Mouse (Mus musculus): ENCODE results near the gene Gm28372. TPM values are rescaled to one million over a fixed set of nuclear protein-coding genes. Genes with fewer than 3 reads are reported as not detected.
A peak's percentile ranks its signal among the peaks of the same experiment; 100 is the strongest.

Gene Gm28372
- polyA plus RNA-seq, 1 experiment from 2014 or later, result 0.17 TPM

GRCm38 (mm10) chr2:130438861-130439260, 33.8 kb downstream of the Gm28372 start:
- H3K9me3 ChIP-seq (replicated peaks), result no peaks in the 10 kb centered on the region
- H3K9ac ChIP-seq (replicated peaks), result no peak overlapping the region
- no peak for ATAC-seq (ENCODE audit: low FRiP score)
- H3K36me3 ChIP-seq, result peaks cover 67% of the 10 kb centered on the region
- whole genome bisulfite sequencing, result 96% methylated on average over 3 of the region's 3 CpGs
- no peak overlapping the region for H3K27ac ChIP-seq (replicated peaks)
- no peaks in the 10 kb centered on the region for H3K4me1 ChIP-seq
- H3K4me3 ChIP-seq (replicated peaks), result no peak overlapping the region
- no peaks in the 10 kb centered on the region for H3K27me3 ChIP-seq (replicated peaks)
- no peak overlapping the region for H3K4me2 ChIP-seq

- Histone ChIP-seq H3K36me3 (peaks cover 73% of the 10 kb centered on the region), H3K9me3 (replicated peaks) (no peaks in the 10 kb centered on the region), H3K27me3 (replicated peaks) (no peaks in the 10 kb centered on the region), H3K4me3 (replicated peaks) (no peak overlapping the region), H3K4me1 (no peaks in the 10 kb centered on the region), H3K4me2 (no peak overlapping the region), H3K9ac (replicated peaks) (no peak overlapping the region), H3K27ac (replicated peaks) (no peak overlapping the region)
- no peak for ATAC-seq (ENCODE audit: low FRiP score)
- WGBS, result 95% methylated on average over 4 of the region's 4 CpGs
Observed at GRCm38 (mm10) chr2:130439840-130440480, 34.9 kb downstream of the Gm28372 start.

DNA sequence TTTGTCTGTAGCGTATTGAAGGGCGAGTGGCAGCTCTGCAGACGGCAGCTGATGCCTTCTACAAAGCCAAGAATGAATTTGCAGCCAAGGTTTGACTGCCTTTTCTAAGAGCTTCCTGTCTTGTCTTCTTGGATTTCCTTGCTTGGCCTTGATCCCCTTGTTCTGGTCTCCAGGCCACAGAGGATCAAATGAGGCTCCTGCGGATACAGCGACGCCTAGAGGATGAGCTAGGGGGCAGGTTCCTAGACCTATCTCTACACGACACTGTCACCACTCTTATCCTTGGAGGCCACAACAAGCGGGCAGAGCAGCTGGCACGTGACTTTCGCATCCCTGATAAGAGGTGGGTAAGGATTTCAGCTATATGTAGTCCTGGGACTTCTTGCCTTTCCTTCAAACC, 37.1 kb downstream of the Gm28372 start:
- WGBS, result 84% methylated on average over 10 of the region's 10 CpGs
- Histone ChIP-seq H3K27me3 (replicated peaks) (no peaks in the 10 kb centered on the region), H3K9ac (replicated peaks) (no peak overlapping the region), H3K36me3 (peaks cover 73% of the 10 kb centered on the region), H3K27ac (replicated peaks) (no peak overlapping the region), H3K4me2 (no peak overlapping the region), H3K4me1 (no peaks in the 10 kb centered on the region), H3K4me3 (replicated peaks) (no peak overlapping the region), H3K9me3 (replicated peaks) (no peaks in the 10 kb centered on the region)
- no peak for ATAC-seq (ENCODE audit: low FRiP score)

DNA sequence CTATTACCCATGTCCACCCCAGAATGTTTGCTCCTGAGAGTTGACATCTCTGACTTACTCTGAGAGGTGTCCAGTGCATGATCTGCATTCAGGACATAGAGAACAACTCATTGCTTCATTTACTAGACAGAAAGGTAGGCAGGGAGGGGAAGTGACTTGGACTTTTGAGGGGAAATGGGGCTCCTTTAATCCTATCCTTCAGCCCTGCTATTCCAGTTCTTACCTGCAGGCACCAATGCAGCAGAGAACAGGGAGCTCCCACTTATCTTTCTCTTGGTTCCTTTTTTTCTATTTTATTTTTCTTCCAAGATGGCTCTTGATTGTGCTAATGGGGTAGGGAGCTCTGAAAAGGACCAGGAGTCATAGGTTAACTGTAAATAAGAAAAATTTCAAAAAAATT, 43.4 kb downstream of the Gm28372 start:
- Histone ChIP-seq H3K27me3 (replicated peaks) (no peaks in the 10 kb centered on the region), H3K9ac (replicated peaks) (no peak overlapping the region), H3K4me1 (peaks cover 34% of the 10 kb centered on the region), H3K36me3 (peaks cover 10% of the 10 kb centered on the region), H3K4me2 (no peak overlapping the region), H3K9me3 (replicated peaks) (no peaks in the 10 kb centered on the region), H3K4me3 (replicated peaks) (no peak overlapping the region), H3K27ac (replicated peaks) (no peak overlapping the region)
- ATAC-seq (ENCODE audit: low FRiP score), result no peak

DNA sequence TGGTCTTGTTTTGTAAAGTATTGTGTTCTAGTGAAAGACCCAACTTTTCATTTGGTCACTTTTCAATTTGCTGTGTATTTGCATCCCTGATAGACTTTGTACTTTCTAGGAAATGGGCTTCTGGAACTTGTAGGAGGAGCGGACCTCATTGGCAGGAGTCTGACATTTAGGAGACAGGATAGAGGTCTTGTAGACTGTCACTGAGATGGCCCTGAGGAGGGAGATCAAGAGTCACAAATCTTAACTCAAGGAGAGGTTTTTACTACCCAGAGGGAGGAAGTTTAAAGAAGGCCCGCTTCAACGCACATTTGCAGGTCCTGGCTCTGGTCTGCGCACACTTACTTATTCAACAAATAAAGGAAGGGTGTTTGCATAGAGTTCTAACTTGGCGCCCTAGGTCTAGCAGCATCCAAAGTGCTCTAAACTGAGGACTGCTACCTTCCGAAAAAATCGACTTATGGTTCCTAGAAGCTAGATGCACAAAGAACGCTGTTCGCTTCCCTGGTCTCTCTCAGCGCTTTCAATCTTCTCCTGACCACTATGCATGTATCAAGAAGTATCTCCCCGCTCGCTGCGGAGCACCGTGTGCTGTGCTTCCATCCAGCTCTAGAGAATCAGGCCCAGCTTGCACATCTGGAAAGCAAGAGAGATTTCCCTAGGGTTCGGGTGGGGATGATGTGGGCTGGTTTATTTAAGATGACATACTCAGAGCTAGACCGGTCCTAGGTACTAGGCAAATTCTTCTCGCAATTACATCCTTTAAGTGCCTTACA, 44.2 kb downstream of the Gm28372 start:
- 8% methylated on average over 17 of the region's 17 CpGs for WGBS

GRCm38 (mm10) chr2:130449794-130450433, 44.9 kb downstream of the Gm28372 start, which contains the start of gene Ptpra:
Gene Ptpra, plus strand, starts transcription at chr2:130450278.
- Histone ChIP-seq H3K4me1 (peaks cover 41% of the 10 kb centered on the region), H3K36me3 (no peaks in the 10 kb centered on the region), H3K9me3 (replicated peaks) (no peaks in the 10 kb centered on the region), H3K4me3 (replicated peaks) (peak within 1 kb of the TSS; percentile 91), H3K4me2 (peak within 1 kb of the TSS; percentile 83), H3K9ac (replicated peaks) (peak within 1 kb of the TSS; percentile 94), H3K27me3 (replicated peaks) (no peaks in the 10 kb centered on the region), H3K27ac (replicated peaks) (peak within 1 kb of the TSS; percentile 94)
- WGBS, result 0% methylated on average over 46 of the region's 50 CpGs
- peak; percentile 98 for ATAC-seq (ENCODE audit: low FRiP score)

More for the DNA sequence above, 44.2 kb downstream of the Gm28372 start:
- no peaks in the 10 kb centered on the region for H3K27me3 ChIP-seq (replicated peaks)
- H3K9me3 ChIP-seq (replicated peaks), result no peaks in the 10 kb centered on the region
- H3K9ac ChIP-seq (replicated peaks), result peak overlapping the region; percentile 94
- H3K36me3 ChIP-seq, result peaks cover 3% of the 10 kb centered on the region
- H3K4me1 ChIP-seq, result peaks cover 36% of the 10 kb centered on the region
- no peak; the same call in 1 of the 2 replicates for ATAC-seq (ENCODE audit: low FRiP score)
- peak overlapping the region; percentile 94 for H3K27ac ChIP-seq (replicated peaks)
- H3K4me3 ChIP-seq (replicated peaks), result peak overlapping the region; percentile 91
- peak overlapping the region; percentile 83 for H3K4me2 ChIP-seq

DNA sequence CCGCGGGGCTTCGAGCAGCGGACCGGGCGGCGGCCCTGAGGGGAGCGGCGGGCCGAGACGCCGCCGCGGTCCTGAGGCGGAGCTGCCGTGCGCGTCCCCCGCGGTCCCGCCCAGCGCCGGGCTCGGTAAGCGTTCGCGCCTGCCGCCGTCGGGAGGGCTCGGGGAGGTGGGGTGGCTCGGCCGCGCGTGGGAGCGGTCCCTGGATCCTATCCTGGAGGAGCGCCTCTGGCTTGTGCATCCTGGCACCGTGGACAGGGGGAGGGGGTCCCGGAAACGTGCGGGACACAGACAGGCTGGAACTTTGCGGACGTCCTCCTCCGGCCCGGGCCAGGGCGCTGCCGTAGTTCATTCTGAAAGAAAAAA, 45.4 kb downstream of the Gm28372 start:
- Histone ChIP-seq H3K27ac (replicated peaks) (peak overlapping the region; percentile 94), H3K27me3 (replicated peaks) (no peaks in the 10 kb centered on the region), H3K36me3 (no peaks in the 10 kb centered on the region), H3K4me1 (peaks cover 41% of the 10 kb centered on the region), H3K4me3 (replicated peaks) (peak overlapping the region; percentile 91), H3K9ac (replicated peaks) (peak overlapping the region; percentile 94), H3K9me3 (replicated peaks) (no peaks in the 10 kb centered on the region), H3K4me2 (peak overlapping the region; percentile 83)
- ATAC-seq (ENCODE audit: low FRiP score), result peak; percentile 88
- WGBS, result under 1% methylated on average over 45 of the region's 47 CpGs

DNA sequence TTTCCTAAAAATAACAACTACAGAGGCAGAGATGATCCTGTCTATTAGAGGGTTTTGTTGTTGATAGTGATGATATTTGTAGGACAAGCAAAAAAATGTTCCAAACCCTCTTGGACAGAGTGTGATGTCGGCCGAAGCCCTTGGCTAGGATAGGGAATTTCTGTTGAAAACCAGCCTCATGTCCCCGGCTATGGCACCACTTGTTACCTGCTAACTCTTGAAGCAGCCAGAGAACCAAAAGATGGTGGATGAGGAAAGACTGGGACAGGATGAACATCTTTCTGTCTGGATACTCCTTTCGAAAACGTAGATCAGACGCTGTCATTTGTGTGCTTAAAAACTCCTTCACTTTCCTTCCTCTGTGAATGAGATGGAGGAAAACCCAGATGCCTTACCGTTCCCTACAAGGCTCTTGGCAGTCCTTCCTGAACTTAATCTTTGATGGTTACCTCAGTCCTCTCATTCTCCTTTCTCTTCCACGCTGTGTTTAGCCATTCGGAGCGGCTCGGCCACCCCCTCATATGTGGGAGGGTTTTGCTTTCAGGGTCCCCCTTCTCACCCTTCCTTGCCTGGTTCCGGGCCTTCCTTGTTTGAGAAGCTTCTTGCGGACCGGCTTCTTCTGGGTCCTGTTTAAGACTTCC, 46.2 kb downstream of the Gm28372 start:
- peak overlapping the region; percentile 94 for H3K9ac ChIP-seq (replicated peaks)
- H3K36me3 ChIP-seq, result no peaks in the 10 kb centered on the region
- H3K4me2 ChIP-seq, result peak overlapping the region; percentile 83
- ATAC-seq (ENCODE audit: low FRiP score), result no peak
- no peak overlapping the region for H3K27ac ChIP-seq (replicated peaks)
- no peaks in the 10 kb centered on the region for H3K27me3 ChIP-seq (replicated peaks)
- WGBS, result 71% methylated on average over 14 of the region's 14 CpGs
- peaks cover 41% of the 10 kb centered on the region for H3K4me1 ChIP-seq
- no peaks in the 10 kb centered on the region for H3K9me3 ChIP-seq (replicated peaks)
- H3K4me3 ChIP-seq (replicated peaks), result peak overlapping the region; percentile 91

GRCm38 (mm10) chr2:130451727-130452090, 46.7 kb downstream of the Gm28372 start:
- Histone ChIP-seq H3K27me3 (replicated peaks) (no peaks in the 10 kb centered on the region), H3K9me3 (replicated peaks) (no peaks in the 10 kb centered on the region), H3K4me3 (replicated peaks) (peak overlapping the region; percentile 91), H3K27ac (replicated peaks) (no peak overlapping the region), H3K9ac (replicated peaks) (peak overlapping the region; percentile 94), H3K4me2 (peak overlapping the region; percentile 83), H3K4me1 (peaks cover 41% of the 10 kb centered on the region), H3K36me3 (no peaks in the 10 kb centered on the region)
- ATAC-seq (ENCODE audit: low FRiP score), result no peak
- 71% methylated on average over 3 of the region's 3 CpGs for WGBS

- no peaks in the 10 kb centered on the region for H3K27me3 ChIP-seq (replicated peaks)
- H3K9me3 ChIP-seq (replicated peaks), result no peaks in the 10 kb centered on the region
- WGBS, result 74% methylated on average over 2 of the region's 2 CpGs
- no peak overlapping the region for H3K27ac ChIP-seq (replicated peaks)
- peak overlapping the region; percentile 9 for H3K4me2 ChIP-seq
- H3K4me1 ChIP-seq, result peaks cover 41% of the 10 kb centered on the region
- no peak for ATAC-seq (ENCODE audit: low FRiP score)
- no peaks in the 10 kb centered on the region for H3K36me3 ChIP-seq
- H3K4me3 ChIP-seq (replicated peaks), result no peak overlapping the region
- no peak overlapping the region for H3K9ac ChIP-seq (replicated peaks)
Observed at GRCm38 (mm10) chr2:130452266-130452665, 47.2 kb downstream of the Gm28372 start.

GRCm38 (mm10) chr2:130453421-130453820, 48.4 kb downstream of the Gm28372 start:
- Histone ChIP-seq H3K27me3 (replicated peaks) (no peaks in the 10 kb centered on the region), H3K4me3 (replicated peaks) (no peak overlapping the region), H3K27ac (replicated peaks) (no peak overlapping the region), H3K4me2 (no peak overlapping the region), H3K9ac (replicated peaks) (no peak overlapping the region), H3K4me1 (peaks cover 41% of the 10 kb centered on the region), H3K9me3 (replicated peaks) (no peaks in the 10 kb centered on the region), H3K36me3 (no peaks in the 10 kb centered on the region)
- no peak for ATAC-seq (ENCODE audit: low FRiP score)
- 71% methylated on average over 6 of the region's 6 CpGs for WGBS

Measured in neural tube, embryonic 15.5 days (tissue).